Mouse (Mus musculus) activated CD4-positive, CD25-positive, alpha-beta regulatory T cell, adult 4 months (primary cell): ENCODE results near the gene Mast4. TPM values are rescaled to one million over a fixed set of nuclear protein-coding genes. Genes with fewer than 3 reads are reported as not detected.

Experiments
- ATAC-seq: one replicate; pipeline ENCODE4 v1.8.0; 2017
- polyA plus RNA-seq, 2 experiments: library from polyadenylated mRNA; unstranded; fragments of 100-300 nt; shearing (Covaris generic); gene quantifications; one replicate each; pipeline ENCODE4 v1.2.1; 2017

The Mast4 gene
- polyA plus RNA-seq, 2 experiments from 2014 or later = 10.1 to 13.1 TPM

GRCm38 (mm10) chr13:102852865-102853264 lies 481.4 kb downstream of the Mast4 start:
- no peak for ATAC-seq

GRCm38 (mm10) chr13:102851253-102851652 lies 483.0 kb downstream of the Mast4 start:
- ATAC-seq = no peak

- no peak for ATAC-seq
Observed at GRCm38 (mm10) chr13:102850594-102850993, 483.7 kb downstream of the Mast4 start.

GRCm38 (mm10) chr13:102849068-102849467 lies 485.2 kb downstream of the Mast4 start:
- no peak for ATAC-seq

GRCm38 (mm10) chr13:102846473-102846872 lies 487.8 kb downstream of the Mast4 start:
- ATAC-seq = no peak

- ATAC-seq = no peak
Observed at GRCm38 (mm10) chr13:102842715-102843114, 491.6 kb downstream of the Mast4 start.

- ATAC-seq = no peak
Observed at GRCm38 (mm10) chr13:102842237-102842636, 492.1 kb downstream of the Mast4 start.

- no peak for ATAC-seq
Observed at GRCm38 (mm10) chr13:102839741-102840482, 494.4 kb downstream of the Mast4 start.

GRCm38 (mm10) chr13:102837427-102837826 lies 496.9 kb downstream of the Mast4 start:
- no peak for ATAC-seq

GRCm38 (mm10) chr13:102835336-102835735 lies 499.0 kb downstream of the Mast4 start:
- no peak for ATAC-seq

GRCm38 (mm10) chr13:102818287-102818686 lies 516.0 kb downstream of the Mast4 start:
- ATAC-seq = no peak

GRCm38 (mm10) chr13:102816689-102817088 lies 517.6 kb downstream of the Mast4 start:
- no peak for ATAC-seq

- no peak for ATAC-seq
Observed at GRCm38 (mm10) chr13:102815158-102815557, 519.1 kb downstream of the Mast4 start.

GRCm38 (mm10) chr13:102811129-102811832 lies 523.0 kb downstream of the Mast4 start:
- ATAC-seq = no peak

- no peak for ATAC-seq
Observed at GRCm38 (mm10) chr13:102806652-102807051, 527.6 kb downstream of the Mast4 start.

- no peak for ATAC-seq
Observed at GRCm38 (mm10) chr13:102805190-102805589, 529.1 kb downstream of the Mast4 start.

- no peak for ATAC-seq
Observed at GRCm38 (mm10) chr13:102803206-102803605, 531.1 kb downstream of the Mast4 start.

- ATAC-seq = no peak
Observed at GRCm38 (mm10) chr13:102792157-102792556, 542.1 kb downstream of the Mast4 start.

GRCm38 (mm10) chr13:102790601-102791155 lies 543.6 kb downstream of the Mast4 start:
- no peak for ATAC-seq

GRCm38 (mm10) chr13:102786666-102787230 lies 547.5 kb downstream of the Mast4 start:
- ATAC-seq = no peak

GRCm38 (mm10) chr13:102783531-102784310 lies 550.6 kb downstream of the Mast4 start:
- ATAC-seq = no peak

- no peak for ATAC-seq
Observed at GRCm38 (mm10) chr13:102779275-102779674, 555.0 kb downstream of the Mast4 start.

GRCm38 (mm10) chr13:102778859-102779258 lies 555.4 kb downstream of the Mast4 start:
- ATAC-seq = no peak
